Mouse (Mus musculus): Measurements from ENCODE around the gene Cyba.

GRCm38 (mm10) chr8:122469965-122470364 is 37.2 kb upstream of the Cyba start:
- TF ChIP-seq CTCF (IDR thresholded peaks at IDR 0.05; ENCODE audit: borderline replicate concordance, insufficient read depth, low read length) = no peak
- no peak for TF ChIP-seq POLR2A (IDR thresholded peaks at IDR 0.05; ENCODE audit: low read depth, low read length)

All from embryonic fibroblast, embryonic 13.5 days (primary cell).